Mouse (Mus musculus): ENCODE results near the gene Gm9732.
"Not testable (repeated sequence)": the region's sequence is repeated elsewhere in the genome, so short reads cannot be mapped to it uniquely, and the experiment has no call there.

GRCm38 (mm10) chr14:43258349-43258748 is 16.5 kb upstream of the Gm9732 start, which contains the start of gene Gm8126:
- TF ChIP-seq GATA1, TAL1 (IDR thresholded peaks at IDR 0.05; ENCODE audit: low read length): not testable (repeated sequence)

Data from erythroblast, embryonic 14.5 days (primary cell).